Mouse (Mus musculus): ENCODE results near the gene Siah3. TPM values are rescaled to one million over a fixed set of nuclear protein-coding genes. Genes with fewer than 3 reads are reported as not detected.
"Not testable (repeated sequence)": the region's sequence is repeated elsewhere in the genome, so short reads cannot be mapped to it uniquely, and the experiment has no call there.

The Siah3 gene
- 1 to 10 TPM; 6.9 to 8.0 (median 7.8) TPM for total RNA-seq (2022)

DNA sequence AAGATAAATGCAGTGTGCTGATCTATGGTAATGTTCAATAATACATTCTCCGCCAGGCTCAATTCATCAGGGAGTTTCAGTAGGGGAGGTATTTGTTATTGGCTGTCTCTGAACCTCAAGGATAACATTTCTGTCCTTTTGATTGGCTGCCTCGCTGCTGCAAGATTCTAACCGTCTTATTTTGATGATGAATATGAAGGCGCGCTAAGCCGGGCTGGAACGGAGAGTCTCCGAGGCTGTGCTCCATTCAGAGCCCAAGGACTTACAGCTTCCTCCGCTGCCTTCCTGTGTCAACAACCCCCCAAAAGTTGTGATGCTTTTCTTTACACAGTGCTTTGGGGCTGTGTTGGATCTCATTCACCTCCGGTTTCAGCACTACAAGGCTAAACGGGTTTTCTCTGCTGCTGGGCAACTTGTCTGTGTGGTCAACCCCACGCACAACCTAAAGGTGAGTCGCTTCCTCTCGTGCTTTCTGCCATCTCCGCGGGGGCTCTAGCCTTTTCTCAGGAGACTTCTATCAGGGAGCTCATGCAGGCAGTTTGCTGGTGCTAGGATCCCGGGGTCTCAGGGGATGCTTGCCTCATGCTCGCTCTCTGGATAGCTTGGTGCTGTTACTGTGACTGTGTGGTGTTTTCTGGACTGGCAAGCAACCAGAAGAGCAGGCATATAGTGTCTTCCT is at the start of gene Siah3:
Gene Siah3, plus strand, starts transcription at position 240 of the 679 bp plus-strand sequence.
- peak; percentile 48 to 64 for DNase-seq (ENCODE audit: low spot score in 2 of 2)

DNA sequence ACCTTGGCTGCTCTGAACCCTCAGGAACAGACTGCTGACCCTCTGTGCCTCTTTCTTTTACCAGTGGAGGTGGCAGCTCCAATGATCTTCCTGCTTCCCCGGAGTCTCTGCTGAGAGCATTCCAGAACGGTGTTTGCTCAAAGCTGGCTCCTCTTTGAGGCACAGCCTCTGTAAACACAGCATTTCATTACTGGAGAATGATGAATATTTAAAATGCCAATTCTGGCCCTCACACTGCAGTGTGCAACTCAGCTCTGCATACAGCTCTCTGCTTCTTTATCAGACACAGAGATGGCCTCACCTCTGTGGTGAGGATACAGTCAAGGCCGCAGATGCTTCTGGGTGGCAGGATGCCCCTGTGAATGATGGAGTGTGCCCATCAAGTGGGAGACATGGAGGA is 46.0 kb upstream of the Siah3 start:
- no peak for DNase-seq (ENCODE audit: low spot score in 2 of 2)

DNA sequence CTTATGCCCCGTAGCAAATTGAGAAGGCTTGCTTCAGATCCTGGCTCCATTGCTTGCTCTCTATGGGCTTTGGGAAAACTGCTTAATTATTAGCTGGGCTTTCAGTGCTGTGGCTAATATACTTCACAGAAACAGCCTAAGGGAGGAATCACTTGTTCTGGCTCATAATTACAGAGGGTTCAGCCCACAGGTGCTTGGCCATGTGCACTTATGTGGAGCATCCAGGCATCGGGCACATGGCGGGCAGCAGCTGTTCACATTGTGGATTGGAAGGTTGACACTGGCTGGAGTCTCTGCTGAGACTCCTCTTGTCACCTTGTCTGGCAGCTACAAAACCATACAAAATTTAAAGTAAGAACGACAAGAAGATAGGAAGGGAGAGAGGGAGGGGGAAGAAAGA is 45.4 kb upstream of the Siah3 start:
- no peak for DNase-seq (ENCODE audit: low spot score in 2 of 2)

DNA sequence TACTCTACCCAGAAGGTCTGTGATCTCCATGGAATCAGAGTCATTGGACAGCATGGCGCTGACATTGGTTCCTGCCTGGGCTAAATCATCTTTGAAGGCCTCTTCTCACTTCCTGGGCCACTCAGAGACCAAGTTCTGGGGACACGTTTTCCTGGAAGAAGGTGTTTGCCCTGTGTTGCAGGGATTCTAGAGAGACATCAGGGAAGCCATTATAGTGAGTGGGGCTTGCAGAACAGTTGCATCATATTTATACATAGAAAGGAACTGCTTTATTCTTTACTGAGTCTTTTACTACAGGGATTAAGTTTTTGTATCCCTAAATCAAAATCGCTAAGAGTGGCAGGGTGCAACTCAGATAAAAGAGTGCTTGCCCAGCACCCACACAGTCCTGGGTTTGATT is 37.1 kb upstream of the Siah3 start:
- peak in 1 of 2 experiments; percentile 1 for DNase-seq (ENCODE audit: low spot score in 2 of 2)

DNA sequence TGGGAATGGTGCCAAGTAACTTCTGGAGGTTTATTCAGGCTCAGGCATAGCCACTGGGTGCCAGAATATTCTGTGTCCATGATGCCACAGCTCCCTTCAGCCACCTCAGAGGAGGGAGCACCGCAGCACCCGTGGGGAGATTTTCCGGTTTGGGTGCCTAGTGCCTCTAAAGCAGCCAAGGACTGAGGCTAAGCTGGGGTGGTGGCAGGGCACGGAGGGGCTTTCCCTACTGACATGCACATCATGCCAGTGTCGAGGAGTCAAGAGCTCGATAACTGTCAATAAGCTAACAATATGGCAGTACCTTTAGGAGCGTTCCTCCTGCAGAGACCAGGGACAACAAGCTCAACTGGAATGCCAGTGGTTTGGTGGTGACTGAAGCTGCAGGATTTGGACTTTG is 35.9 kb upstream of the Siah3 start:
- DNase-seq (ENCODE audit: low spot score in 2 of 2), result peak in 1 of 2 experiments; percentile 3

DNA sequence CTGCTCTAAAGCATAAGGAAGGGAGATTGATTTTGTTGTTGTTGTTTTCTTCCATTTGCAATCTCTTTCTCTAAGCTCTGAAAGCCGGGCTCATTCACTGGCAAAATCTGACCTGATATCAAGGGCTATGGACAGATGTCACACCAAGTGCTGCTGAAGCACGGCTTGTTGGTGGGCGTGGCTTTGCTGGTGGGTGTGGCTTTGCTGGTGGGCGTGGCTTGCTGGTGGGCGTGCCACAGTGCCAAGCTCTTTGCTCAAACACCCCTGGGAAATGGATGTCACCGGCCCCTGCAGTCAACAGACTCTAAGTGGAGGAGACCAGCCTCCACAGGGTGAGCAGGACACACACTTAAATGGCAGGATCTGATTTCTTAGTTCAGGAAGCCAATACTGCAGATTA is 35.0 kb upstream of the Siah3 start:
- peak in 1 of 2 experiments; percentile 1 for DNase-seq (ENCODE audit: low spot score in 2 of 2)

DNA sequence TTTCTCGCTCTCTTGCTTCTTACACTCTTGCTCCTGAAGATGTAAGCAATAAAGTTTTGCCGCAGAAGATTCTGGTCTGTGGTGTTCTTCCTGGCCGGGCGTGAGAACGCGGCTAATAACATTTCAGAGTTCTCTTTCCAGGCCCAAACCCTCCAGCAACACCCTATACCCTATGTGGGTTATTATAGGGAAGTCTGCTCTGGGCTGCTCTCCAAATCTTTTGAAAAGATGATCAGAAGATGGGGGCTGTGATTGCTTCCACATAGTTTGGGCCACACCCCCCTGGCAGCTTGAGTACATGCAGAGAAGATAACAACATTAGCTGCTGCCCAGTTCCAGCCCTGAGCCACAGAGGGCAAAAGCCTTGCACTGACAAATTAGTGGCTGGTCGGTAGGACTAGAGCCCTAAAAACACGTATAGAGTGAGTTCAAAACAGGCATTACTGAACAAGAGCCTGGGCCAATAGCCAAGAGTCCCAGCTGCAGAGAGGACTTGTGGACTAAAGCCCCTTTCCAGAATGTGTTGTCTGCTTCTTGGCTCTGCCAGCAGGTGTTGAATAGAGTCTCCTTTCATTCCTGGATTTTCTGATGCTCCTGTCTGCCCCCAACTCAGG is 24.5 kb upstream of the Siah3 start:
- DNase-seq (ENCODE audit: low spot score in 2 of 2), result no peak

DNA sequence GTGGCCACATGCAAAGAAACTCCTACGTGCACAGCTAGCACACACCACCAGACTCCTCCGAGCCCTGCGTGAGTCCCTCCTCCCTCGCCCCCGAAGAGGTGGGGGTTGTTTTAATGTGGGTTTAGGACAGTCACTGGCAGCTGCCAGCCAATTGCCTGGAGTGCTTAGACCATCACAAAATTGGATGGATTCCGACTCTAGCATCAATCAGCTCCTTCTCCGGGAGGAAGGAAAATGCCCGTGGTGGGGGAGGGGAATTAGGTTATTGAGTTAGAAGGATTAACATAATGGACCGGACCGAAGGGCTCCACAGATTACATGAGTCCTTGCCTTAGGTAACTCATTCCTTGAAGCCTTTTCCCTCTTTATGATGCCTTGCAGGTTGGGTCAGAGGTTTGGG is 22.9 kb upstream of the Siah3 start:
- DNase-seq (ENCODE audit: low spot score in 2 of 2), result no peak

DNA sequence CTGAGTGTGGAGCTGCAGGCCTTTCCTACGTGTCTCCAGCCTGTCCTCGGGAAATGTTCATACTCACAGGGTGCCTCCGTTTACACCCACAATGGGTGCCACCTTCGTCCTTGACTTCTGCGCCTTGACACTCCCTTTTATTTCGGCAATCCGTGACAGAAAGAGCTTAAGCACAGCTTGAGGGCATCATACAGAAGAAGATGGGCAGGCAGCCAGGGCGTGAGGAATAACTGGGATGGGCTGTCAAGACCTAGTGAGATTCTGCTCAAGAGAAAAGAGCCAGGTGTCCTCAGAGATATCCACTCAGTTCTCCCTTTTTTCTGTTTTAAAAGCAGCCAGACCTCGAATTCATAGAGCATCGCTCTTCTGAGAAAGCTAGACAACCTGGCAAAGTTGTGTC is 21.2 kb upstream of the Siah3 start:
- DNase-seq (ENCODE audit: low spot score in 2 of 2), result no peak

DNA sequence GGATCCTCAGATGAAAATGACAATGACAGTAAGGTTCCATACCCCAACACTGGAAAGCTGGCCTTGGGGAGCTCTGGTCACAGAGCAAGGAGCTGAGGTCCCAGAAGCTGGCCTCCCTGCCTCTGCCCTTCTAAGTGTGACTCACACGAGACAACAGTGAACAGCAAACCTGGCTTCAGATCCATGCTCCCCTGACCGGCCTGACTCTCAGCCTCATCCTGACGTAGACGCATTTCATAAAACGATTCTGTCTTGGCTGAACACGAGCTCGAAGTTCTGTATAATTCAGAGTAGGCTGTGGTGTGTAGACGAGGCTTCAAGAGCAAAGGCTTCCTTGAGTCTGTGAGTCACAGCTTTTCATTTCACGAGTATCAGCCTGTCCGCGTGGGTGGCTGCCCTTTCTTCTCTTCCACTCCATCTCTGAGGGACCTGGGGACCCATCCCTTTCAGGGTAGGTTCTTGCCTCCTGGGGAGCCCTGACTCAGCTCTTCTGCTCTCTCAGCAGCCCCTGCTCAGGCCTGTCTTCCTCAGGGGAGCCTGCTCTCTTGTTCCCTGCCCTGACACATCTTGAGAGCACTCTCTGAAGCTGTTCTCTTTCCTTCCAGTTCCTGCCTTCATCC is 11.2 kb upstream of the Siah3 start:
- peak in 1 of 2 experiments; percentile 29 for DNase-seq (ENCODE audit: low spot score in 2 of 2)

DNA sequence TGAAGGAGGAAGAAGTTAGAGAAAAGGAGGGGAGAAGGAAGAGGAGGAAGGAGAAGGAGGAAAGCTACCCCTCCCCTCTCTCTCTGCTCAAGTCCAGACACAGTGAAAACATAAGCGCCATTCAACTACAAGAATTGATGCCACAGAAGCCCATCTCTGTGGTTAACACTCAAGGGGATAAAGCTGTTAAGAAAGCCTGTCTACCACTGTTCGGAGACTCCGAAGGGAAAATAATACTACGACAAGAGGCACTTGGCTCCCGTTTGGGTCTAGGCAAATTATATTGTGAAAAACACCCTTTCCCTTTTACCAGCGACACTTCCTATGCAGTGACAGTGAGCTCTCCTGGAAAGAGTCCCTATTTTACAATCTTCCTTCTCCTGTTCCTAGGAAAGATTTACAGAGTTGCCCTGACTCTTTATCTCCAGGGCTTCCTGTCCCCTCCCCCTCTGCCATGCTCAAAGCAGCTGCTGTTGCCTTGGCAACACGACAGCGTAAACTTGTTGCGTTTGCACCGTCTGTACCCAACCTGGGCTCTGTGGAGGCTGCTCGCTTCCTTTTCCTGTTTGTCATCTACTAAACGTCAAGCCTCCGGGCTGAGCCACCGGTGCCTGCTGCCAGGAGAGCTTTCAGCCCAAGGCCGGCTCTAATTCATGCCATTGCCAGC is 10.4 kb upstream of the Siah3 start:
- DNase-seq (ENCODE audit: low spot score in 2 of 2), result peak; percentile 74 to 77

DNA sequence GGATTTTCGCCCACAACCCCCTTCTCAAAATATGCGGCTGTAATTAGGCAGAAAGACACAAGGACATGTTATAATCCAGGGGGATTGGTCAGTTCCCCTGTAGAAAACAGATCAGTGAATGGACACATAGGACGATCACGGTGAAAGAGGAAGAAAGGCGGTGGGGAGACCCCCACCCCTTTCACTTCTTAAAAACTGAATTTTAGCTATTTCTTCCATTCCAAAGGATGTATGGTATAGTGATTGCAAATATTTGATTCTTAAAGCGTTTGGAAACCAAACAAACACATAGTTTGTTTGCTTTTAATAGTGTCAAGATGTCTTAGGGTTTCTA is 9.9 kb upstream of the Siah3 start:
- no peak for DNase-seq (ENCODE audit: low spot score in 2 of 2)

DNA sequence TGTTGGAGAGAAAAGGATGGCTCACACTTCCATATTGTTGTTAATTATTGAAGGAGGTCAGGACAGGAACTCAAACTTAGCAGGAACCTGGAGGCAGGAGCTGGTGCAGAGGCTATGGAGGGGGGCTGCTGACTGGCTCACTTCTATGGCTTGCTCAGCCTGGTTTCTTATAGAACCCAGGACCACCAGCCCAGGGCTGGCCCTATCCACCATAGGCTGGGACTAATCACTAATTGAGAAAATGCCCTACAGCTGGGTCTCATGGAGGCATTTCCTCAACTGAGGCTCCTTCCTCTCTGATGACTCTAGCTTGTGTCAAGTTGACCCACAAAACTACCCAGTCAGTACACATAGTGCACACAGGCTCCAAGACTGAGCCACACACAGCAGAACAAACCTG is 9.5 kb upstream of the Siah3 start:
- not testable (repeated sequence) for DNase-seq (ENCODE audit: low spot score in 2 of 2)

DNA sequence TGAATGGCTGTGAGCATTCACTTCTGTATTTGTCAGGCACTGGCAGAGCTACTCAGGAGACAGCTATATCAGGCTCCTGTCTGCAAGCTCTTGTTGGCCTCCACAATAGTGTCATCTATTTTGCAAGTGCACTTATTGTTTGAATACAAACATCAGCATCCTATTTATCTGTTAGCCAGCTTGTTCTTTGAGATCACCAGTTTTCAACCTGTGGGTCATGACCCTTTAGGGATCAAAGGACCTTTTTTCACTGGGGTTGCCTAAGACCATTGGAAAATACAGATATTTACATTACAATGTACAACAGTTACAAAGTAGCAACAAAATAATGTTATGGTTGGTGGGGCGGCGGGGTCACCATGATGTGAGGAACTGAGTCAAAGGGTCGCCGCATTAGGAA is 1.9 kb upstream of the Siah3 start:
- DNase-seq (ENCODE audit: low spot score in 2 of 2), result no peak

DNA sequence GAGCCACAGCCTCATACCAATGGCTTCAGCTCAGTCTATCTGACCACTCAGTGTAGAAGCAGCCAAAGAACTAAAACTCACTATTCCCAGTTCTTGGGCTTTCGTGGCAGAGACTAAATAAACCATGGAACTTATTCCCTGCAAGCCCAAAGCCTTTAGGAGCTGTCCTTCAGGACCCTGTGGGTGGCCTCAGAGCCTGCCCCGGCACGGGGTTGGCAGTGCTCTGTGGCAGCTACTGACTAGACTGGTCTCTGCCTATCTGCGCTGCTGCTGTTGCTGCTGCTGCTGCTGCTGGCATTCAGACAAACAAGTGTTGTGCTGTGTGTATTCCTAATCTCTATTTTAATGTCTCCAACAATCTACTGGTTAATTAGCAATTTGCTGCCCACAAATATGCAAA is 1.1 kb upstream of the Siah3 start:
- no peak for DNase-seq (ENCODE audit: low spot score in 2 of 2)

DNA sequence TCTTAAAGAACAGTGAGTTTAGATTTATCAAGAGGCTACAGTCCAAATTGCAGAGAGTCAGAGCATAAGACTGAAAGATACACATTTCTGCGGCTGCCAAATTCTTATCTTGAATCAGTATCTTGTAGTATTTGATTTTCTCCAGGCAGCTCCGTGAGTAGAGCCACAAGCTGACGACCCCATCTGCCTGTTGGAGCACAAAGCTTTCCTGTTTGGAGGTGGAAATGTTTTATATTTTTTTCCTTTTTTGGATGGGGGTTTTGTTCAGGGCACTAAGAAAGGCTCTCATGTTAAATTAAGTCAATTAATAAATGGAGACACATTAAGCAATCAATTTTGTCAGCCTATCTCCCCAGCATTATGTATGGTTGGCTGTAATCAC is 430 bp upstream of the Siah3 start:
- DNase-seq (ENCODE audit: low spot score in 2 of 2), result no peak

DNA sequence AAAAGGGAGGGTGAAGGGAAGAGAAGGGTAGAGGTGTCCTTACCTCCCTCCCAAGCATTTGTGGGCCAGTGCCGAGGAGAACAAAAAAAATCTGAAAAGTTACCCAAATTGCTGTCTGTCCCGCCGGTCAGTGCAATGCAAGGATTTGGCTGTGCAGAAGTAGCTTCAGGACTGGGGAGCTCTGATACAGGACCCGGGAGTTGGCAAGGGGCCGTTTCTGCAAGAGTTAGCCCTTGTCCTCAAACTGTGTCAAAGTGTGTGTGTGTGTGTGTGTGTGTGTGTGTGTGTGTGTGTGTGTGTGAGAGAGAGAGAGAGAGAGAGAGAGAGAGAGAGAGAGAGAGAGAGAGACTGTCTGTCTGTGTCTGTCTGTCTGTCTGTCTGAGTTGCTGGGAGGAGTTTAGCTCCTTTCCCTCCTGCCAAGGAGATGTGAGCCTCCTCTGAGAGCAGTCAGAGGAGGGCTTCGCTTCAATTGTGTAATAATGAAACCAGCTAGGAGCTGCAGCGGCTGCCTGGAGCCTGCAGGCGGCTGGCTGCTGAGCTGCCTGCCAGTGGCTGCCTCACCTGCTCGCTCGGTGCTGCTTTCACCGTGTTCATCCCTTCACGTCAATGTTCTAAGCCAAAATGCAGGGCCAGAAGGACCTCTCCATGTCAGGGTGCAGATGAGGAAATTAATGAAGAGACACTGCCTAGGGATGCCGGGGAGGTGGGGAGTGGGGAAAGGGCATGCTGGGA is 873 bp downstream of the Siah3 start:
- peak; percentile 40 to 48 for DNase-seq (ENCODE audit: low spot score in 2 of 2)

DNA sequence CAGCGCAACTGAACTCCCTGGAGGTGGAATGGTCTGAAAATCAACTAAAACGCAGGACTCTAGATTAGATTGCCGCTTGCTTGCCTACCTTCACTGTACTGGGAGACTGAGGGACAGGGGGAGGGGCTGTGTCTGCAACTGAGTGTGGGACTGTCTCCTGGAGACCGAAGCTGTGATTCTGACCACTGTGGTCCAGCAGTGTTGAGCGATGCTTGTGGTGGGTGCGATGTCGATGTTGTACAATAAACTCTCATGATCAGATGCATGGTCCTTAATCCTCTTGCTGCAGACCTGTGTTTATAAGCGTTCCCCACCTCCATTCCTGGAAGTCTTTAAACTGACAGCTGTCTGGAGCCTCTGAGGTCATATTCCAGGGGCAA is 1.4 kb downstream of the Siah3 start:
- DNase-seq (ENCODE audit: low spot score in 2 of 2), result peak in 1 of 2 experiments; percentile 18

DNA sequence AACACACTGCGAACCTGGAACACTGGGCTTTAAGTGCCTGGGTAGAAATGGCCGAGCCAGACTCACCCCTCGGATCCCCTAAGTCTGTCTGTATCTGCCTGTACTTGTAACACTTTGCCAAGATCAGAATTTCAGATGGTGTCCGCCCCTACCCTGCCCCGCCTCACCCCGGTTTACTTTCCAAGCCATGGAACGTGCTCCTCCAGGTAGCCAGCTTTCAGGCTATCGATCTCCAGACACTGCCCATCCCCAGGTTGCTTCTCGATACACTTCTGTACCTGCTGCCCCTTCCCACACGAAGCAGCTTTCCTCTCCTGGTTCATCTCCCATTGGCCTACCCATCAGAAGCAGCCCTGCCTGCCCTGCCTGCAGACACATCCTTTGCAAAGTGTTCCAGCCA is 3.6 kb downstream of the Siah3 start:
- no peak for DNase-seq (ENCODE audit: low spot score in 2 of 2)

DNA sequence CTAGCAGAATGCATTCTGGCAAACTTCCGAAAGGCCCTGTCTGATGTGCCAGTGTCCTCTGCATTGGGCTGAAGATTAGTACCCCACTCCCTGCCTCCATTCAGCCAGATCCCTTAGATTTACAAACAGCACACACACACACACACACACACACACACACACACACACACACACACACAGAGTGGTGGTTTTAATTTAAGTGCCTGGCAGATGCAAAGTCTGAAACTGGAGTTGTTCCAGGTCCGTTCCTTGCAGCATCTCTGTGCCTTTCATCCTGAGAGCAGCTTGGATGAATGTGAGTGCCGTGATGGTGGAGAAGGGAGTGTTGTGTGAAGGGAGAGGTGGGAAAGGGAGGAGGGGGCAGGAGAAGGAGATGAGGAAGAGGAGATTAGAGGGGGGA is 4.2 kb downstream of the Siah3 start:
- peak in 1 of 2 experiments; percentile 33 for DNase-seq (ENCODE audit: low spot score in 2 of 2)

DNA sequence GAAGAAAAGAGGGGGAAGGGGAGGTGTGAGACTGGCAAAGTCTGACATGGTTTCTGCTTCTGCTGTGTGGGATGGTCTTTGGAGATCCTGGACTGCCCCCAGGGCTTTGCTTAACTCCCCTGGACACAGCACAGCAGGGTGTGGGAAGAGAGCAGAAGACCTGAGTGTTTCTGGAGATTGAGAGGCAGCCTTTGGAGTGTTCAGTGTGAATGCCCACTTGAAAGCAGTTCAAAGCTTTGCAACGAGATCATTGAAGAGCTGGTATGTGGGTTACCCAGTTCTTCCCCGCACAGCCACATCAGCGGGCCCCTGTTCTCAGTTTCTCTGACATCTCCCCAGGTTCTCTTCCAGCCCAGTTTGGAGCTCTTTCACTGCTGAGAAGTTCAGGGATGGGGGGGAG is 4.7 kb downstream of the Siah3 start:
- no peak for DNase-seq (ENCODE audit: low spot score in 2 of 2)

DNA sequence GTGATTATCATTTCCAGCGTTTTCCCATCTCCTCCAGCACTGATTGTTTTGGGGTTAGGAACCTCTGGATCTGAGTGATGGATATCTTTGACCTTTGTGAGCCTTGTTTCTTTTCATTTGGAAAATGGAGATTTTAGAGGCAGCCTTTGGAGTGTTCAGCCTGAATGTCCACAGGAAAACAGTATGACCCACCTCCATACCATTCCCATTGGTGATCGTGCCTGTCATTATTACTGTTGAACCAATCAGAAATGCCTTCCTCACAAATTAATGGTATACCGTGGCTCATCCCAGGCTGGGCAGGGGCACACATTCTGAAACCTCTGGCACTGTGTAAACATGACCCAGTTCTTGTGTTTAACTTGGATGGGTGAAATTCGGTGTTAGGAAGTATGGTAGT is 6.0 kb downstream of the Siah3 start:
- DNase-seq (ENCODE audit: low spot score in 2 of 2), result no peak
